Mouse (Mus musculus): ENCODE measurements at regions not wholly inside any gene's neighbourhood (a gene's known extent, or its start where the extent isn't known, plus 50 kb on each side); places are given as distances from the start of the nearest gene placed in this dataset.

- Histone ChIP-seq H3K36me3 (replicated peaks) (no peaks in the 10 kb centered on the region), H3K4me3 (ENCODE audit: low read depth, low read length) (no peak overlapping the region), H3K27me3 (ENCODE audit: insufficient read depth, low read length) (no peaks in the 10 kb centered on the region), H3K4me1 (ENCODE audit: insufficient read depth, low read depth, low read length) (no peaks in the 10 kb centered on the region), H3K9me3 (replicated peaks) (peaks cover 39% of the 10 kb centered on the region)
- DNase-seq (ENCODE audit: low spot score) = no peak
- no peak for ATAC-seq (ENCODE audit: extremely low read depth, insufficient number of reproducible peaks, low FRiP score, poor library complexity, severe bottlenecking)
- TF ChIP-seq CTCF (IDR thresholded peaks at IDR 0.05; ENCODE audit: low read depth, low read length) (no peak), GATA2 (IDR thresholded peaks at IDR 0.05; ENCODE audit: borderline replicate concordance, low read depth, low read length) (no peak), TAL1 (conservative IDR thresholded peaks at IDR 0.05; ENCODE audit: low read depth, low read length) (no peak), GATA1 (IDR thresholded peaks at IDR 0.05; ENCODE audit: borderline replicate concordance, low read length) (no peak), POLR2AphosphoS5 (IDR thresholded peaks at IDR 0.05; ENCODE audit: insufficient replicate concordance, low read depth, low read length) (no peak)
These were observed 50.3 kb upstream of the Rapgef5 start for GRCm38 (mm10) chr12:117465998-117466397.
